In the genomic region with DNA sequence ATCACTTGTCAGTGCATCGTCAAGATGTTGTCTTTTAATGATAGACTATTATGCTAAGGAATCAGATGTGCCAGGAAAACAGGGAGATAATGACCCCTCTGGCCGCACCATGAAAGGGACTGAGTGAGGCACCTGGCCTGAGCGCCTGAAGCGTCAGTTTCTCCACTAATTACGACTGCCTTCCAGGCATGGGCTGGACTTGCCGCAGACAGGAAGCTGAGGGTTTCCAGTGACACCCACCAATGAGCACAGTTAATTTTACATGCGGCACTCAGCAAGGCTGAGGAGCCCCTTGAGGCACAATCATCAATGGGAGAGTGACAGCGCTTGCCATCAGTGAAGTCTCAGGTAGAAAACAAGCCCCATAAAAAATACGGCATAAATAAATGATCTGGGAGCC, we compare ENCODE assay signal across 16 mouse cellular contexts.
"Had no signal": no experiment of that assay in that cellular context is flagged by ENCODE, and none has a peak within 500 bp of the region (broad histone marks: within the 10 kb centered on the region; RNA-seq: fewer than 3 reads in every experiment).

No protein-coding gene starts in this region.

- DNase-seq: kidney, adult 18-20 months; kidney, postnatal 10 days; kidney, postnatal 4 days; lung, adult 2 months; lung, postnatal 36 days; retina, postnatal 1 day; right cerebral cortex, postnatal 4 days; spleen, adult 18-20 months; thymus, postnatal 4 days had no signal

- H3K4me3 ChIP-seq: layer of hippocampus, adult 2 months; limb, embryonic 13.5 days; liver, embryonic 15.5 days; midbrain, embryonic 12.5 days; neural tube, embryonic 13.5 days had no signal

- H3K36me3 ChIP-seq: limb, embryonic 13.5 days; liver, embryonic 15.5 days; midbrain, embryonic 12.5 days; neural tube, embryonic 13.5 days had no signal

- H3K9ac ChIP-seq: limb, embryonic 13.5 days; liver, embryonic 15.5 days; midbrain, embryonic 12.5 days; neural tube, embryonic 13.5 days had no signal

- ATAC-seq: lung, postnatal 0 days had no signal

- H3K27me3 ChIP-seq: limb, embryonic 13.5 days; liver, embryonic 15.5 days; midbrain, embryonic 12.5 days; neural tube, embryonic 13.5 days had no signal

- H3K27ac ChIP-seq: layer of hippocampus, adult 2 months; limb, embryonic 13.5 days; liver, embryonic 15.5 days; midbrain, embryonic 12.5 days; neural tube, embryonic 13.5 days had no signal

- H3K9me3 ChIP-seq: limb, embryonic 13.5 days; liver, embryonic 15.5 days; midbrain, embryonic 12.5 days; neural tube, embryonic 13.5 days had no signal

- H3K4me1 ChIP-seq: liver, embryonic 15.5 days; midbrain, embryonic 12.5 days had no signal

- H3K4me2 ChIP-seq: limb, embryonic 13.5 days; liver, embryonic 11.5 days; liver, embryonic 15.5 days; midbrain, embryonic 12.5 days; neural tube, embryonic 13.5 days had no signal
